Mouse (Mus musculus) adipose tissue, adult 10 weeks (tissue): ENCODE measurements around the gene Lonp1. TPM values are rescaled to one million over a fixed set of nuclear protein-coding genes. Genes with fewer than 3 reads are reported as not detected.

ENCODE experiments used
- polyA plus RNA-seq: library from polyadenylated mRNA; stranded (reverse); fragments of 350-450 nt; fragmentation: Illumina TruSeq; extraction: RNeasy Lipid Tissue Mini Kit (QIAGEN cat#74804); gene quantifications from one replicate; pipeline ENCODE4 v1.2.3, GENCODE M21; 2014; ENCODE audit warnings: low read depth, low replicate concordance

Lonp1 gene
- 60.5 TPM for polyA plus RNA-seq

DNA sequence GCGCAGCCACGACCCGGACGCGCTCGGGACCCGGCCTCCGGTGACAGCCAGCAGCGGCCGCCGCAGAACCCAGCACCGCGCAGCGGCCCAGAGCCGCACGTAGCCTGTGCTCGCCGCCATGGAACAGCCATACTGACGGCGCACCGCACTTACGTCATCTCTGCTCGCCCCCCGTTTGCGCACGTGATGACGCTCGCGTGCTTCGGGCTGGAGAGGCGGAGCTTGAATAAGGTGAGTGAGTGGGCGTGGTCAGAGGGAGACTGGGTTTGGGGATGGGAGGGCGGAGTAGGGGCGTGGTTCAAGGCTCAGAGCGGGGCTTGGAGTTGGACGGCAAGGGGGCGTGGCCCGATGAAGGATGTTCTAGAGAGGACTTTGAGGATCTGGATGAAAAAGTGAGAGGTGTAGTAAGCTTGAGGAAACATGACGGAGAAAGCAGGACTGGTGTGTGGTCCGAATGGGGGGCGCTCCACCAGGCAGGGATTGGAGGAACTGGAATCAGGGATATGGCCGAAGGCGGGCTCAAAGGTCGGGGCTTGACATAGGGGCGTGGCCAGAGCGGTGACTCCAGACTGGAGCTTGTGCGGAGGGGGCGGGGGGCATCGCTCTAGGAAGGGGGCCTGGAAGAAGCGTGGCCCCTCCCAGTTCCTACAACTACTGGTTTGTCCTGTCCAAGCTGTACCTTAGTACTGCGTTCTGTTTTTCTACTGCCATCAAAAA, at the start of gene Lonp1:
Lonp1 (minus strand) TSS at position 134 of the 717 bp plus-strand sequence.

DNA sequence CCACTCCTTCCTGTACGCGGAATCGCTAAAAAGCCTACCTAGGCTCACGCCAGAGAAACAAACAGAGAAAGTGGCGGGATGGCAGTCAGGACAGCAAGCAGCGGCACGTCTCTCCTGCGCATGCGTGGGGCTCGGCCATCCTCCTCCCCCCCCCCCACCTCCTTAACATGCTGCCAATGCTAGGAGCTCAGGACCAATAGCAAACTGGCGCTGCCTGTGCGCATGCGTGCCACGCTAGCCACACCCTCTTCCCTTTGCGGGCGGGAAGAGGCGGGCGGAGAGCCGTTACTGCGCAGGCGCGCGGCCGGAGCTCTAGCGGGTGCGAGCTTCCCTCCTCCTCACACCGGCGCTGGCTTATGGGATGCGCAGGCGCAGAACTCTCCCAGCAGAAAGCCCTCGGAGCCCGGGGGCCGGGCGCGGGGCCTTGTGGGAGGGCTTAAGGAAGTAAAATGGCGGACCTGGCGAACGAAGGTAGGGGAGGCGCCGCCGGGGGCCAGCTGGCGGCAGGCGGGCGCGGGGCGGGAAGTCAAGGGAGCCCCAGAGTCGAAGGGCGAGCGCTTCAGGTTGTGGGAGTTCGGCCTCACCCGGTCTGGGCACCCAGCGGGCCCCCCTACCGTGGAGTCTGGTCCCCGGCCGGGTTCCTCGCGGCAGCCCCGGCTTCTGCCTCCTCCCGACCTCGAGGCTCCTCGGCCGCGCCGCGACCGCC, 46.4 kb upstream of the Lonp1 start, which contains the start of gene Ranbp3:
Ranbp3 (plus strand) TSS at position 354 of the 706 bp plus-strand sequence.

DNA sequence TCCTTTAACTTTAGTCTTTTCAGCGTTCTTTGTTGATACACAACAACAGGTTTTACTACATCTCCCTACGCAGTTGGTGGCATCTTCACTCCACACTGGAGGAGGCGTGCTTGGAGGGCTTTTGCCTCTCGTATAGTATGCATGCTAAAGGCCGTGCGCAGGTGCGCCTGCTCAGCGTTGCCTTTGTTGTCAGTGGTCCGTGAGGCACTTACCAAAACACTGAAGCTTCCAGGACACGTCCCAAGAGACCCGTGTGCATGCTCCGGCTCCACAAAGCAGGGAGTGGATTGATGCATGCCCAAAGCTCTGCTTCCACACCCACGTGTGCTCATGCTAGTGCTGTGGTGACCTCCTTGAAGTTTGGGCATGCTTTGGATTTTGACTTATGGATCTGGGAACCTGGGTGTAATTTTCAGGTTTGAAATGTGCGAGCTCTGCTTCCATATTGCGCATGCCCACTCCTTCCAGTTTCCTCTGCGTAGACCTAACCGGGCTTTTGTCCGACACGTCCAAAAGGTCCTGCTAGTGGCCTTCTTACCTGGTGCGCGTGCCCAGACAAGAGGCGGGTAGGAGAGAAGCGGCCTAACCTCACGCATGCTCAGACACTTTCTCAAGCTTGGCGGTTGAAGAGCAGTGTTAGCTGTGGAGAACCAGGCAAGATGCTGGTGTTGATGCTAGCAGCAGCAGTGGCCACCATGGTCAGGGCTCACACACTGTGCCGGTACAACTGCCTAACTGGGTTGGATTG, 1.0 kb upstream of the Lonp1 start, which contains the start of gene Catsperd:
Catsperd (plus strand) TSS at position 614 of the 748 bp plus-strand sequence.

DNA sequence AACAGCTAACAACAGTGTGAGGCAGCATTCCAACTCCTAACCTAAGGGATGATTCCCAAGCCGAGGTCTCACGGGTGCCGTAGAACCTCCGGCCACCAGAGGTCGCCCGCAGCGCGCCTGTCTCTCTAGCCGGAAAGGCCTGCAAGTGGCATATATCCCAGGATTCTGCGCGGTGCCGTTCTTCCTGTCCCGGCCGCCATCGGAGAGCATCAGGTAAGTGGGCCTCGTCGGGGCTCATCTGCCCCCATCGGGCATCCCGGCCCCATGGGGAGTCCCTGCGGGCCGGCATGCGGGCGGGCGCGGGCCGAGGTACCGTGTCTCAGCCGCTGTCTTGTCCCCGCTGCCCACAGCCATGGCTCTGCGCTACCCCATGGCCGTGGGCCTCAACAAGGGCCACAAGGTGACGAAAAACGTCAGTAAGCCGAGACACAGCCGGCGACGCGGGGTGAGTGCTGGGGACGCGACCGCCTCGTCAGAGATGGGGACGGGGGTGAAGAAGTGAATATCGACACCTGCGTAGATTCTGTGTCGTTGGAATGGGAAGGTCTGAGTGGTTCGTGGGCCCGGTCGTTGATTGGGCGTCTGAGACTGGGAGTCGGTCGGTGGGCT, 13.3 kb downstream of the Lonp1 start, which contains the start of gene Rpl36:
Rpl36 (plus strand) TSS at position 181 of the 609 bp plus-strand sequence.

DNA sequence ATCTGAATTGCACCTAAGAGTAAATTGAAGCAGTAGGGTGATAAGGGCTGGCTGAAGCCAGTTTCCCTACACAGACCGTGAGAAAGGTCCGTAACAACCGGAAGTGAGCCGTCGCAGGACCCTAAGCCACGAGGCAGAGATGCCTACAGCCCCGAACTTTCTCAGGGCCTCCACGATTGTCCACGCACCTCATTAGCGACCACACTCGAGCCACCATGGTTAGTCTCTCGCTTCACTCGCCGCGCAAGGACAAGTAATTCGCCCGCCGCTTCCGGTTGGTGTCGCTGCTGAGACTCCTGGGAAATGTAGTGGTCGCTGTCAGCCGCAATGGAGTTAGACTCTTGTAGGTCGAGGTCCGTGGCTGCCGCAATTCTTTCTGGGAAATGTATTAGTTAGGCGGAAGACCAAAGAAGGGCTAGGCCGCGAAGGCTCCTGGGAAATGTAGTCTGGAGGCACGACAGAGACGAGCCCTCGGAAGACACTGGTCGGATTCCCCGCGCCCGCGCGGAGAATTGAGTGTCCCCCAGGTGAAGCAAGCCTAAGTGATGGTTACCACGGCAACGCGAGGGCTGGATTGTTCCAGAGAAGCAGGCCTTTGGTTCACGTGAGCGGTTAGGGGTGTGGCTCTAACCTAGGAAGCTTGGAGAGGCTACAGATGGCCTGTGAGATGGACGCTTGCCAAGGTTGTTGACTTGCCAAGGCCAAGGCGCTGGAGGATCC, 17.1 kb downstream of the Lonp1 start, which contains the start of gene 2410015M20Rik:
2410015M20Rik (minus strand) TSS at position 320 of the 720 bp plus-strand sequence.

GRCm38 (mm10) chr17:56584257-56585130, 42.2 kb downstream of the Lonp1 start, which contains the start of the genes Safb2 and Safb:
TSS of gene Safb2 (minus strand) at chr17:56584585.
TSS of gene Safb (plus strand) at chr17:56584825.

Other genes with a start within 250 kb of the Lonp1 start
- gene Ptprs, start 150.4 kb downstream of the Lonp1 start, polyA plus RNA-seq = 49.8 TPM
- gene Znrf4, start 114.5 kb downstream of the Lonp1 start, polyA plus RNA-seq = 8.4 TPM
- gene Gm20219, start 72.5 kb downstream of the Lonp1 start, polyA plus RNA-seq = 7.1 TPM
- gene Safb2, start 42.3 kb downstream of the Lonp1 start, polyA plus RNA-seq = 77.2 TPM
- 77.6 TPM for gene Safb, start 42.1 kb downstream of the Lonp1 start, polyA plus RNA-seq
- gene 2410015M20Rik, start 17.1 kb downstream of the Lonp1 start, polyA plus RNA-seq = 309 TPM
- 1,330 TPM for gene Rpl36, start 13.5 kb downstream of the Lonp1 start, polyA plus RNA-seq
- gene Catsperd, start 1.3 kb upstream of the Lonp1 start, polyA plus RNA-seq = 3.6 TPM
- gene Ranbp3, start 46.4 kb upstream of the Lonp1 start, polyA plus RNA-seq = 42.4 TPM
- gene Ndufa11, start 90.9 kb upstream of the Lonp1 start, polyA plus RNA-seq = 224 TPM
- 43.1 TPM for gene Vmac, start 91.1 kb upstream of the Lonp1 start, polyA plus RNA-seq
- 3.1 TPM for gene Nrtn, start 130.6 kb upstream of the Lonp1 start, polyA plus RNA-seq
- gene Dus3l, start 137.9 kb upstream of the Lonp1 start, polyA plus RNA-seq = 27.7 TPM
- 3.3 TPM for gene Prr22, start 143.4 kb upstream of the Lonp1 start, polyA plus RNA-seq
- gene Rfx2, start 204.1 kb upstream of the Lonp1 start, polyA plus RNA-seq = 12.6 TPM
- gene Acsbg2, start 247.6 kb upstream of the Lonp1 start, polyA plus RNA-seq = 4.8 TPM
- gene 1700061G19Rik, start 248.6 kb upstream of the Lonp1 start, polyA plus RNA-seq = 1.8 TPM